21 mouse cellular contexts compared by ENCODE assay signal in the genomic region with DNA sequence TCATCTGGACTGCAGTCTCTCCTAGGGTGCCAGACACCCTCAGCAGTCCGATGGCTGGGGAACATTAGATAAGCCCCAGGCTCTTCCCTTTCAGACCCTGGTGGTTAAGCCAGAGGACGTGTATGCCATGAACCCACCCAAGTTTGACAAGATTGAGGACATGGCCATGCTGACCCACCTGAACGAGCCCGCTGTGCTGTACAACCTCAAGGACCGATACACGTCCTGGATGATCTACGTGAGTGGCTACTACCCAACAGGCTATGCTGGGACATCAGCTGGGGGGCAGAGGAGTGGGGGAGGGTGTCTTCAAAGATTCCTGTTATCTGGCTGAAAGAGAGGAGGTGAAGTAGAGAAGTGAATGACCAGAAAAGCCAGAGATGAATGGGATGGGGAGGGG. TPM values are rescaled to one million over a fixed set of nuclear protein-coding genes. Genes with fewer than 3 reads are reported as not detected.
DNase-seq lines count a peak whose midpoint lies in the region; ATAC-seq lines count a peak whose summit lies in the region.
"Had no signal": no experiment of that assay in that cellular context is flagged by ENCODE, and none has a peak within 500 bp of the region (broad histone marks: within the 10 kb centered on the region; RNA-seq: fewer than 3 reads in every experiment).

No protein-coding gene starts in this region.

- H3K4me3 ChIP-seq in megakaryocyte, embryonic 14.5 days (replicated peaks), result peak overlapping the region; percentile 18
- H3K4me3 ChIP-seq in heart, embryonic 10.5 days, result no peak overlapping the region
- H3K4me3 ChIP-seq: embryonic facial prominence, embryonic 12.5 days; forebrain, embryonic 13.5 days; forebrain, embryonic 15.5 days had no signal

- 75% methylated on average over 7 of the region's 7 CpGs for WGBS in heart, embryonic 10.5 days

- H3K9me3 ChIP-seq in megakaryocyte, embryonic 14.5 days, result peaks cover 8% of the 10 kb centered on the region
- no peaks in the 10 kb centered on the region for H3K9me3 ChIP-seq in heart, embryonic 10.5 days
- H3K9me3 ChIP-seq: embryonic facial prominence, embryonic 10.5 days; embryonic facial prominence, embryonic 12.5 days; forebrain, embryonic 13.5 days; forebrain, embryonic 15.5 days had no signal

- ATAC-seq in megakaryocyte, adult 5-6 weeks (ENCODE audit: poor library complexity, severe bottlenecking), result no peak
- ATAC-seq: forebrain, embryonic 13.5 days; forebrain, embryonic 15.5 days; forebrain, postnatal 0 days had no signal

- no peaks in the 10 kb centered on the region for H3K36me3 ChIP-seq in megakaryocyte, embryonic 14.5 days (replicated peaks; ENCODE audit: low read length)
- H3K36me3 ChIP-seq in heart, embryonic 10.5 days, result no peaks in the 10 kb centered on the region
- H3K36me3 ChIP-seq: embryonic facial prominence, embryonic 10.5 days; embryonic facial prominence, embryonic 12.5 days; forebrain, embryonic 15.5 days had no signal

- peaks cover 42% of the 10 kb centered on the region for H3K4me1 ChIP-seq in megakaryocyte, embryonic 14.5 days
- H3K4me1 ChIP-seq in heart, embryonic 10.5 days, result peaks cover 15% of the 10 kb centered on the region

- peak; percentile 37 for DNase-seq in MEL-GATA-1-ER (ENCODE audit: extremely low read depth, low read depth)
- no peak for DNase-seq in embryo, embryonic 9.5 days (ENCODE audit: extremely low spot score)
- DNase-seq in heart, embryonic 10.5 days (ENCODE audit: low spot score), result no peak
- DNase-seq: adrenal gland, adult 2 months; adrenal gland, postnatal 10 days; adrenal gland, postnatal 25 days; cerebellum, adult 11 months; cerebellum, adult 18-20 months; cerebellum, adult 8-10 months; cerebellum, adult 9-11 months; cerebellum, postnatal 14 days; cerebellum, postnatal 36 days; embryo, embryonic 11 days; forebrain, postnatal 0 days had no signal

- H3K27me3 ChIP-seq in megakaryocyte, embryonic 14.5 days (replicated peaks), result peaks cover 71% of the 10 kb centered on the region
- peaks cover 56% of the 10 kb centered on the region for H3K27me3 ChIP-seq in heart, embryonic 10.5 days (ENCODE audit: insufficient read depth, poor library complexity, severe bottlenecking)

- no peak overlapping the region for H3K27ac ChIP-seq in heart, embryonic 10.5 days
- H3K27ac ChIP-seq: embryonic facial prominence, embryonic 10.5 days; embryonic facial prominence, embryonic 12.5 days; forebrain, embryonic 13.5 days; forebrain, embryonic 15.5 days had no signal

RNA-seq across cellular contexts. Expression of a gene that starts 4.1 kb away (rescaled TPM):
- not detected in 2 replicates for polyA plus RNA-seq in megakaryocyte, embryonic 14.5 days (2012; ENCODE audit: insufficient read depth, low replicate concordance)
- 0.07 TPM in 1 of 2 replicates, not detected in the other for total RNA-seq in megakaryocyte, adult 5-6 weeks (2015)
- total RNA-seq in megakaryocyte, adult 5-6 weeks (2017), result not detected in 2 replicates
- polyA plus RNA-seq in heart, embryonic 10.5 days (2016; fragmentation: Nextera tagmentation; extraction: Ambion mirVana), result 0.04 TPM in 2 replicates
- total RNA-seq: adrenal gland, postnatal 25 days; common myeloid progenitor, adult 5-6 weeks had no signal
- polyA plus RNA-seq: adrenal gland, adult 2 months had no signal

RNA-seq across cellular contexts. Expression of a gene that starts 29.7 kb away (rescaled TPM):
- 1.2 TPM in 1 of 2 replicates, not detected in the other for polyA plus RNA-seq in megakaryocyte, embryonic 14.5 days (2012; ENCODE audit: insufficient read depth, low replicate concordance)
- total RNA-seq in megakaryocyte, adult 5-6 weeks (2015), result 5.5 and 6.7 TPM in 2 replicates
- total RNA-seq in megakaryocyte, adult 5-6 weeks (2017), result 19.1 and 20.6 TPM in 2 replicates
- polyA plus RNA-seq in heart, embryonic 10.5 days (2016; fragmentation: Nextera tagmentation; extraction: Ambion mirVana), result 21.7 and 26.6 TPM in 2 replicates

RNA-seq across cellular contexts. Expression of a gene that starts 29.8 kb away (rescaled TPM):
- 0.82 TPM in 1 of 2 replicates, not detected in the other for polyA plus RNA-seq in megakaryocyte, embryonic 14.5 days (2012; ENCODE audit: insufficient read depth, low replicate concordance)
- 37.3 and 38.8 TPM in 2 replicates for total RNA-seq in megakaryocyte, adult 5-6 weeks (2015)
- 28.5 and 37.2 TPM in 2 replicates for total RNA-seq in megakaryocyte, adult 5-6 weeks (2017)
- polyA plus RNA-seq in heart, embryonic 10.5 days (2016; fragmentation: Nextera tagmentation; extraction: Ambion mirVana), result 21.7 and 22.6 TPM in 2 replicates

RNA-seq across cellular contexts. Expression of a gene that starts 57.2 kb away (rescaled TPM):
- 1.8 TPM in 1 of 2 replicates, not detected in the other for polyA plus RNA-seq in megakaryocyte, embryonic 14.5 days (2012; ENCODE audit: insufficient read depth, low replicate concordance)
- total RNA-seq in megakaryocyte, adult 5-6 weeks (2015), result 2.3 and 2.5 TPM in 2 replicates
- 1.7 and 3.2 TPM in 2 replicates for total RNA-seq in megakaryocyte, adult 5-6 weeks (2017)
- polyA plus RNA-seq in heart, embryonic 10.5 days (2016; fragmentation: Nextera tagmentation; extraction: Ambion mirVana), result 1.7 and 1.8 TPM in 2 replicates
- total RNA-seq: forebrain, postnatal 0 days had no signal

Comparison
In these comparisons a context has a peak if more than half of its experiments do, and no peak if none do; other contexts are left out.
1. RNA of a gene that starts 29.7 kb away (polyA plus RNA-seq): 21.7 to 26.6 TPM in heart, embryonic 10.5 days; 1.2 TPM in megakaryocyte, embryonic 14.5 days; every median in the first group is over 10 times any median in the second.
2. RNA of a gene that starts 29.8 kb away (polyA plus RNA-seq): 21.7 to 22.6 TPM in heart, embryonic 10.5 days; 0.82 TPM in megakaryocyte, embryonic 14.5 days; every median in the first group is over 10 times any median in the second.